In the genomic region with DNA sequence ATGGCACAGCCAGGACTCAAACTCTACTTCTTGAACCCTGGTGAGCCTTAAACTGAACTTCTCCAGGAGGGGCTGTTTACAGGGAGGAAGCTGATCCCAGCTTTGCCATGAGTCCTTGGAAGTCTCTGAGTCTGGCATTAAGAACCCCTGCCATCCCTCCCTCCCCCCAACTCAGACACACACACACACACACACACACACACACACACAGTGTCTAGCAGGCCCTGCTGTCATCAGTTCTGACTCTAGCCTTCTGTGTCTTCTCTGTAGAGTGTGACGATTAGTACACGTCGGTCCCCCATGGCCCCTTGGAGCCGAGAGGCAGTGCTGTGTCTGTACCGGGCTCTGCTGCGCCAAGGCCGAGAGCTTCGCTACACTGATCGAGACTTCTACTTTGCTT, we compare ENCODE assay signal across 8 mouse cellular contexts. TPM values are rescaled to one million over a fixed set of nuclear protein-coding genes. Genes with fewer than 3 reads are reported as not detected.
DNase-seq lines count a peak whose midpoint lies in the region; ATAC-seq lines count a peak whose summit lies in the region.

A gene (plus strand): TSS at position 301 of the 400 bp plus-strand sequence.

- peaks cover 8% of the 10 kb centered on the region; the same call in 1 of the 2 replicates for H3K36me3 ChIP-seq in limb, embryonic 11.5 days (ENCODE audit: control insufficient read depth, insufficient read depth, low read length)
- H3K36me3 ChIP-seq in stomach, embryonic 16.5 days (ENCODE audit: control insufficient read depth, insufficient read depth, low read length): peaks cover 3% of the 10 kb centered on the region

- peak within 1 kb of the TSS; percentile 53 for H3K4me2 ChIP-seq in limb, embryonic 11.5 days (ENCODE audit: low read depth, severe bottlenecking)
- H3K4me2 ChIP-seq in stomach, embryonic 16.5 days (ENCODE audit: low read depth, low read length): peak within 1 kb of the TSS; percentile 93

- H3K27ac ChIP-seq in limb, embryonic 11.5 days (replicated peaks; ENCODE audit: low read depth, low read length): no peak within 1 kb of the TSS
- H3K27ac ChIP-seq in stomach, embryonic 16.5 days (ENCODE audit: low read length): no peak within 1 kb of the TSS

- H3K4me1 ChIP-seq in limb, embryonic 11.5 days (ENCODE audit: control insufficient read depth, insufficient read depth, low read length): peaks cover 3% of the 10 kb centered on the region; the same call in 1 of the 2 replicates
- peaks cover 10% of the 10 kb centered on the region for H3K4me1 ChIP-seq in stomach, embryonic 16.5 days (ENCODE audit: control insufficient read depth, insufficient read depth, low read length)

- H3K9ac ChIP-seq in limb, embryonic 11.5 days (ENCODE audit: low read length): peak within 1 kb of the TSS; percentile 79; the same call in 1 of the 2 replicates
- H3K9ac ChIP-seq in stomach, embryonic 16.5 days (ENCODE audit: low read length): peak within 1 kb of the TSS; percentile 81

- no peaks in the 10 kb centered on the region for H3K27me3 ChIP-seq in limb, embryonic 11.5 days (ENCODE audit: control insufficient read depth, insufficient read depth, low read length)
- H3K27me3 ChIP-seq in stomach, embryonic 16.5 days (ENCODE audit: control insufficient read depth, insufficient read depth, low read length): no peaks in the 10 kb centered on the region

- no peak for DNase-seq in adrenal gland, postnatal 36 days
- DNase-seq in adrenal gland, adult 18-20 months (ENCODE audit: low spot score in 2 of 2): no peak
- DNase-seq in retina, postnatal 1 day: peak; percentile 5
- no peak for DNase-seq in retina, embryonic 14.5 days (ENCODE audit: low spot score)
- no peak for DNase-seq in limb, embryonic 11.5 days (ENCODE audit: low spot score)
- DNase-seq in frontal cortex, postnatal 14 days (ENCODE audit: low spot score in 2 of 2): no peak
- DNase-seq in spleen, postnatal 36 days (ENCODE audit: low spot score in 2 of 2): no peak

- H3K9me3 ChIP-seq in limb, embryonic 11.5 days (ENCODE audit: control insufficient read depth, low read length): no peaks in the 10 kb centered on the region
- no peaks in the 10 kb centered on the region for H3K9me3 ChIP-seq in stomach, embryonic 16.5 days (replicated peaks; ENCODE audit: control insufficient read depth, low read length)

- no peak for ATAC-seq in limb, embryonic 11.5 days (ENCODE audit: insufficient number of reproducible peaks, low FRiP score, low TSS enrichment, low read depth)
- ATAC-seq in stomach, embryonic 16.5 days (ENCODE audit: insufficient read depth, low FRiP score): no peak

- peak within 1 kb of the TSS; percentile 93 for H3K4me3 ChIP-seq in limb, embryonic 11.5 days (ENCODE audit: low read depth, low read length)
- H3K4me3 ChIP-seq in stomach, embryonic 16.5 days (replicated peaks; ENCODE audit: low read length): peak within 1 kb of the TSS; percentile 63

- 95% methylated on average over 9 of the region's 9 CpGs for WGBS in limb, embryonic 11.5 days
- WGBS in stomach, embryonic 16.5 days: 90% methylated on average over 9 of the region's 9 CpGs

RNA-seq across cellular contexts. Expression of the gene that starts here (rescaled TPM):
- 10 to 100 TPM; 13.7 to 16.1 TPM for total RNA-seq in adrenal gland, postnatal 36 days (2021)
- total RNA-seq in adrenal gland, adult 18-20 months (2021): 10 to 100 TPM in 1 of 2 experiments, not detected in 1; 11.6 TPM
- not detected in 2 replicates for polyA plus RNA-seq in limb, embryonic 11.5 days (2014; fragmentation: Nextera tagmentation; extraction: Ambion mirVana)
- polyA plus RNA-seq in stomach, embryonic 16.5 days (2015; fragmentation: Nextera tagmentation; extraction: Ambion mirVana): 1.2 TPM in 1 of 2 replicates, not detected in the other
